Mouse (Mus musculus) heart, embryonic 13.5 days (tissue): Measurements from ENCODE around the gene Sorl1. TPM values are rescaled to one million over a fixed set of nuclear protein-coding genes. Genes with fewer than 3 reads are reported as not detected.

Experiments
- ATAC-seq: fragments of 200-750 bp; cut with Nextera tagmentation; 2 replicates; pipeline ENCODE4 v1.8.0; 2017; ENCODE audit warnings: moderate TSS enrichment; ENCODE audit not compliant: insufficient number of reproducible peaks, low FRiP score, low TSS enrichment; ENCODE audit errors: extremely low read depth
- H3K27ac ChIP-seq: fragments of 300-500 bp; sonication (generic); replicated peaks from 2 replicates; pipeline ENCODE4 v1.5.1; 2015; ENCODE audit warnings: moderate library complexity, mild to moderate bottlenecking, inconsistent platforms
- H3K27me3 ChIP-seq: fragments of 300-500 bp; sonication (generic); replicated peaks from 2 replicates; pipeline ENCODE4 v1.6.1; 2015; ENCODE audit warnings: mild to moderate bottlenecking, inconsistent platforms
- H3K36me3 ChIP-seq: fragments of 300-500 bp; sonication (generic); 2 replicates; pipeline ENCODE4 v1.6.1; 2015; ENCODE audit warnings: mild to moderate bottlenecking, inconsistent platforms
- H3K4me1 ChIP-seq: fragments of 300-500 bp; sonication (generic); 2 replicates; pipeline ENCODE4 v1.6.1; 2015; ENCODE audit warnings: inconsistent platforms
- H3K4me2 ChIP-seq: fragments of 300-500 bp; sonication (generic); 2 replicates; pipeline ENCODE4 v1.6.1; 2015; ENCODE audit warnings: inconsistent platforms, mild to moderate bottlenecking, moderate library complexity
- H3K4me3 ChIP-seq: fragments of 300-500 bp; sonication (generic); 2 replicates; pipeline ENCODE4 v1.5.1; 2015; ENCODE audit warnings: moderate library complexity, mild to moderate bottlenecking, inconsistent platforms
- H3K9ac ChIP-seq: fragments of 300-500 bp; sonication (generic); 2 replicates; pipeline ENCODE4 v1.6.1; 2015; ENCODE audit warnings: inconsistent platforms, mild to moderate bottlenecking, moderate library complexity
- H3K9me3 ChIP-seq: fragments of 300-500 bp; sonication (generic); 2 replicates; pipeline ENCODE4 v1.6.1; 2016; ENCODE audit warnings: inconsistent platforms
- WGBS: fragments of 180-500 bp; shearing (Covaris S2); methylation state at CpG from one replicate; pipeline ENCODE4 v1.1.7; 2015; ENCODE audit warnings: mixed read lengths; 5-methylcytosine and 5-hydroxymethylcytosine counted together
- polyA plus RNA-seq: library from polyadenylated mRNA; unstranded; fragments of >200 nt; fragmentation: Nextera tagmentation; extraction: Ambion mirVana; gene quantifications from 2 replicates; pipeline ENCODE4 v1.2.1, GENCODE M21; 2015

Sorl1 gene
- polyA plus RNA-seq, 1 experiment from 2014 or later: 3.7 TPM

GRCm38 (mm10) chr9:42121631-42122354, 2.3 kb downstream of the Sorl1 start:
- no peak for ATAC-seq
- no peak overlapping the region for H3K4me3 ChIP-seq
- no peak overlapping the region for H3K9ac ChIP-seq
- H3K4me2 ChIP-seq: no peak overlapping the region
- H3K36me3 ChIP-seq: no peaks in the 10 kb centered on the region
- 78% methylated on average over 10 of the region's 10 CpGs for WGBS
- H3K4me1 ChIP-seq: peaks cover 10% of the 10 kb centered on the region
- no peaks in the 10 kb centered on the region for H3K9me3 ChIP-seq
- peaks cover 32% of the 10 kb centered on the region for H3K27me3 ChIP-seq
- no peak overlapping the region for H3K27ac ChIP-seq

GRCm38 (mm10) chr9:42116418-42117056, 7.6 kb downstream of the Sorl1 start:
- Histone ChIP-seq H3K4me1 (peaks cover 19% of the 10 kb centered on the region), H3K27ac (no peak overlapping the region), H3K4me3 (no peak overlapping the region), H3K9ac (no peak overlapping the region), H3K27me3 (peaks cover 2% of the 10 kb centered on the region), H3K4me2 (no peak overlapping the region), H3K9me3 (no peaks in the 10 kb centered on the region), H3K36me3 (no peaks in the 10 kb centered on the region)
- 0 out of 2 replicates have a peak, but pooled peaks have one; percentile 14 for ATAC-seq
- WGBS: 69% methylated on average over 10 of the region's 10 CpGs

DNA sequence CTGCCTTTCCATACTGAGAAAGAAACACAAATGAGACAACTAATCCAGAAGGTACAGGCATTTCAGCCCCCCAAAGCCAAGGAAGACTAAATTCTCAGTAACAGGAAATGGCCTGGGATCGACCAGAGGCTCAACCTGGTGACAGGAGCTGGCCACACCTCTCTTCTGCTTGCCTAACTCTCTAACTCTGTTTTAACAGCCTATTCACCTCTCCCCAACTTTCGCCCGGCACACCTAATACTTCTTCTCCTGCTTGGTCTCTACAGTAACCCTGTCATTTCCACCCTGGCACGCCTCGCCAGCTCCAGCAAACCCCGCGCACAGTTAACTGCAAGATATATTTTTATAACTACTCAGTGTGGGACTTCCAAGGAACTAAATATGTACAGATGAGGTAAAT, 9.0 kb downstream of the Sorl1 start:
- Histone ChIP-seq H3K36me3 (no peaks in the 10 kb centered on the region), H3K4me2 (no peak overlapping the region), H3K27ac (no peak overlapping the region), H3K9ac (no peak overlapping the region), H3K27me3 (no peaks in the 10 kb centered on the region), H3K4me3 (no peak overlapping the region), H3K9me3 (no peaks in the 10 kb centered on the region), H3K4me1 (peaks cover 23% of the 10 kb centered on the region)
- WGBS: 78% methylated on average over 7 of the region's 7 CpGs
- no peak for ATAC-seq

- no peak overlapping the region for H3K4me3 ChIP-seq
- H3K36me3 ChIP-seq: no peaks in the 10 kb centered on the region
- H3K9ac ChIP-seq: no peak overlapping the region
- H3K4me1 ChIP-seq: peaks cover 39% of the 10 kb centered on the region
- H3K27me3 ChIP-seq: no peaks in the 10 kb centered on the region
- WGBS: 77% methylated on average over 5 of the region's 5 CpGs
- H3K27ac ChIP-seq: no peak overlapping the region
- ATAC-seq: no peak
- H3K4me2 ChIP-seq: no peak overlapping the region
- H3K9me3 ChIP-seq: no peaks in the 10 kb centered on the region
Measured at GRCm38 (mm10) chr9:42113316-42113715, 10.8 kb downstream of the Sorl1 start.

DNA sequence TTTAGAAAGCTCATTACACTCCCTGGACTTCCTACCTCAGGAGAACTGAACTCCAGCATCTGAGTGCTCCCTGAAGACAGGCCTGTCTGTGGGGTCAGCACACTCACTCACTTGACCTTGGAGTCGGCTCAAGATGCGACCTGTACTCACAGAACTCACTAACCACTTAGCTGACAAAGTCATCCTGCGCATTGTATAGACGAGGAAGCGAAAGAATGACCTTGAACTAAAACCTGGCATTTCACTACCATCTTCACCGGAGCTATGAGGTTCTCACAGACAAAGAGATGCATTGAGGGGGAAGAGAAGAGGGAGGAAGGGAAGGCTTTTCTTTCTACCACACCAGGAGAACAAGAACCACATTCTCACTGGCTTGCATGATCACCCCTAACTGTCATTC, 11.4 kb downstream of the Sorl1 start:
- no peak overlapping the region for H3K9ac ChIP-seq
- peaks cover 43% of the 10 kb centered on the region for H3K4me1 ChIP-seq
- H3K36me3 ChIP-seq: no peaks in the 10 kb centered on the region
- H3K4me2 ChIP-seq: no peak overlapping the region
- H3K9me3 ChIP-seq: no peaks in the 10 kb centered on the region
- WGBS: 66% methylated on average over 6 of the region's 6 CpGs
- no peaks in the 10 kb centered on the region for H3K27me3 ChIP-seq
- no peak for ATAC-seq
- no peak overlapping the region for H3K27ac ChIP-seq
- H3K4me3 ChIP-seq: no peak overlapping the region

GRCm38 (mm10) chr9:42111256-42111655, 12.8 kb downstream of the Sorl1 start:
- no peak overlapping the region for H3K4me2 ChIP-seq
- H3K9ac ChIP-seq: no peak overlapping the region
- no peak overlapping the region for H3K27ac ChIP-seq
- no peaks in the 10 kb centered on the region for H3K36me3 ChIP-seq
- no peak for ATAC-seq
- H3K27me3 ChIP-seq: no peaks in the 10 kb centered on the region
- H3K4me1 ChIP-seq: peaks cover 38% of the 10 kb centered on the region
- no peak overlapping the region for H3K4me3 ChIP-seq
- 82% methylated on average over 7 of the region's 7 CpGs for WGBS
- H3K9me3 ChIP-seq: no peaks in the 10 kb centered on the region

GRCm38 (mm10) chr9:42109837-42110451, 14.2 kb downstream of the Sorl1 start:
- Histone ChIP-seq H3K36me3 (no peaks in the 10 kb centered on the region), H3K4me2 (no peak overlapping the region), H3K9ac (peak overlapping the region; percentile 6), H3K9me3 (no peaks in the 10 kb centered on the region), H3K27ac (peak overlapping the region; percentile 65), H3K27me3 (no peaks in the 10 kb centered on the region), H3K4me1 (peaks cover 35% of the 10 kb centered on the region), H3K4me3 (no peak overlapping the region)
- ATAC-seq: no peak
- WGBS: 31% methylated on average over 9 of the region's 9 CpGs

GRCm38 (mm10) chr9:42109131-42109530, 15.0 kb downstream of the Sorl1 start:
- Histone ChIP-seq H3K4me1 (peaks cover 41% of the 10 kb centered on the region), H3K4me3 (no peak overlapping the region), H3K9me3 (no peaks in the 10 kb centered on the region), H3K4me2 (no peak overlapping the region), H3K9ac (peak overlapping the region; percentile 6; the same call in 1 of the 2 replicates), H3K36me3 (no peaks in the 10 kb centered on the region), H3K27me3 (no peaks in the 10 kb centered on the region), H3K27ac (peak overlapping the region; percentile 65; the same call in 1 of the 2 replicates)
- no peak for ATAC-seq
- WGBS: 50% methylated on average over 5 of the region's 5 CpGs

GRCm38 (mm10) chr9:42108369-42108951, 15.6 kb downstream of the Sorl1 start:
- H3K27ac ChIP-seq: no peak overlapping the region; the same call in 1 of the 2 replicates
- WGBS: 31% methylated on average over 6 of the region's 6 CpGs
- no peak overlapping the region for H3K9ac ChIP-seq
- H3K4me3 ChIP-seq: no peak overlapping the region
- H3K27me3 ChIP-seq: no peaks in the 10 kb centered on the region
- no peaks in the 10 kb centered on the region for H3K36me3 ChIP-seq
- no peaks in the 10 kb centered on the region for H3K9me3 ChIP-seq
- peaks cover 41% of the 10 kb centered on the region for H3K4me1 ChIP-seq
- no peak for ATAC-seq
- no peak overlapping the region for H3K4me2 ChIP-seq

GRCm38 (mm10) chr9:42107062-42107461, 17.0 kb downstream of the Sorl1 start:
- no peak overlapping the region for H3K27ac ChIP-seq
- no peak for ATAC-seq
- H3K4me3 ChIP-seq: no peak overlapping the region
- peaks cover 38% of the 10 kb centered on the region for H3K4me1 ChIP-seq
- no peaks in the 10 kb centered on the region for H3K9me3 ChIP-seq
- H3K9ac ChIP-seq: no peak overlapping the region
- H3K4me2 ChIP-seq: no peak overlapping the region
- H3K36me3 ChIP-seq: no peaks in the 10 kb centered on the region
- H3K27me3 ChIP-seq: no peaks in the 10 kb centered on the region
- WGBS: 89% methylated on average over 10 of the region's 10 CpGs

GRCm38 (mm10) chr9:42106305-42106704, 17.8 kb downstream of the Sorl1 start:
- H3K27ac ChIP-seq: no peak overlapping the region
- WGBS: 86% methylated on average over 7 of the region's 7 CpGs
- H3K4me1 ChIP-seq: peaks cover 40% of the 10 kb centered on the region
- H3K4me3 ChIP-seq: no peak overlapping the region
- no peaks in the 10 kb centered on the region for H3K9me3 ChIP-seq
- H3K4me2 ChIP-seq: no peak overlapping the region
- H3K36me3 ChIP-seq: no peaks in the 10 kb centered on the region
- ATAC-seq: no peak
- no peaks in the 10 kb centered on the region for H3K27me3 ChIP-seq
- H3K9ac ChIP-seq: no peak overlapping the region
